Mouse (Mus musculus) testis, adult 10 weeks (tissue): ENCODE data around the gene Kdf1. TPM values are rescaled to one million over a fixed set of nuclear protein-coding genes. Genes with fewer than 3 reads are reported as not detected.

ENCODE experiments used
- polyA plus RNA-seq: library from polyadenylated mRNA; stranded (reverse); fragments of 350-450 nt; fragmentation: Illumina TruSeq; extraction: RNeasy Lipid Tissue Mini Kit (QIAGEN cat#74804); gene quantifications from one replicate; pipeline ENCODE4 v1.2.3, GENCODE M21; 2014; ENCODE audit warnings: low read depth, low replicate concordance

Kdf1 gene
- 0.15 TPM for polyA plus RNA-seq

DNA sequence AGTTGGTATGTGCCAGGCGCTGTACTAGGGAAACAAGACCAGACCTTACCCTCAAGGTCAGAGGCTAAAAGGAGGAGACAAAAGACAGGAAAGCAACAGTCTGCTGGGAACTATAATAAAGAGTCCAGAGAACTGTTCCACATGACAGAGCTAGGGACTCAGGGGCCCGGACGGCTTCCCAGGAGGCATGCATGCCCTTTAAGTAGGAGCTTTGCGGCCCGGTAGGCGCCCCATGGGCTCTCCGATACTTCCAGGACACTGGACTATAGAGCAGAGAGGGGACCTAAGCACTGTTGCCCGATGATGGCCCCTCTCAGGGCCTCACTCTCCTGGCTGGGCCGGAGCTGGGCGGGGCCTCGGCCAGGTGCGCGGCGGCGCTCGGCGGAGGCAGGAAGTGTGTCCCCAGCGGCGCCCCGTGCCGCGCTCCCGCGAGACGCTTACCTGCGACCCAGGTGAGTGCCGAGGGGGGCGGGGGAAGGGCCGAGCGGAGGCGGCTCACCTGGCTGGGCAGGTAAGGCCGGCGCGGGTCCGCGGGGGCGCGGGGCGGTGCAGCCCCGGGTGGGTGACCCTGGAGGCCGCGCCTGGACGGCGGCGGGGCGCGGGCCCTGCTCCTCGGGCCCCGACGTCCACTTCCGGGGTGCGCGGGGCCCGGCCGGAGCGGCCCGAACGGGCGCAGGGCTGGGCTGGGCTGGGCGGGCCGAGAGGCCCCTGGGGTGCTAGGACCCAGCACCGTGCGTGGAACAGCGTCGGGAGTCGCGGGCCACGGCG lies at the start of gene Kdf1:
Gene Kdf1 (plus strand): TSS at position 363 of the 768 bp plus-strand sequence.

GRCm38 (mm10) chr4:133479458-133480184 lies 39.1 kb upstream of the Kdf1 start, which contains the start of gene Tent5b:
Gene Tent5b (plus strand): TSS chr4:133480132.

DNA sequence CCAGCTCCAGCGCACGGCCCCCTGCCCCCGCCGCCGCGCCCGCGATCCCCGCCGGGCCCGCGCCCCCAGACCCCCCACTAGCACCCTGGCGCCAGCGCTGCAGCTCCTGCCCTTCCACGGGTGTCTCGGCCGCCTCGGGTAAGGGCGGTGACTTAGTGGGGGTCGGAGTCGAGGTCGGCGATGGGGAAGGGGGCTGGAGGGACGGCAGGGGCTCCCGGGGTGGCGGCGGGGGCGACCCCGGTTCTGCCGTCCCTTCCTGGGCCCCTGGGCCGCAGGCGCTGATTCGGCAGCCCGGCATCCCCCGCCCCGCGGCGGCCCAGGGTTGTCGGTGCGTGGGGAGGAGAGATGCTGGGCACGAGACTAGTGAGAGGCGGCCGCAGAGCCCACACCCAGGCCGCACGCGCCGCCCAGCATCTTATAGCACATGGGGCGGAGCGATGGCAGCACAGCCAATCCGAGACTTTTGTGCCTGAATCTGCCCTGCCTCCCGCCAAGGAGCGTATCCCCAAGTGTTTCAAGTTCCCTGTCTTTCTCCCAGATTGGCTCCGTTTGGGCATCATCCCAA lies 20.5 kb upstream of the Kdf1 start, which contains the start of gene Trnp1:
Gene Trnp1 (minus strand): TSS at position 391 of the 565 bp plus-strand sequence.

GRCm38 (mm10) chr4:133545272-133546231 lies 26.8 kb downstream of the Kdf1 start, which contains the start of gene Nudc:
Gene Nudc (minus strand): TSS chr4:133545996.

GRCm38 (mm10) chr4:133552768-133553447 lies 34.1 kb downstream of the Kdf1 start, which contains the start of gene Nr0b2:
Gene Nr0b2 (plus strand): TSS chr4:133553376.

DNA sequence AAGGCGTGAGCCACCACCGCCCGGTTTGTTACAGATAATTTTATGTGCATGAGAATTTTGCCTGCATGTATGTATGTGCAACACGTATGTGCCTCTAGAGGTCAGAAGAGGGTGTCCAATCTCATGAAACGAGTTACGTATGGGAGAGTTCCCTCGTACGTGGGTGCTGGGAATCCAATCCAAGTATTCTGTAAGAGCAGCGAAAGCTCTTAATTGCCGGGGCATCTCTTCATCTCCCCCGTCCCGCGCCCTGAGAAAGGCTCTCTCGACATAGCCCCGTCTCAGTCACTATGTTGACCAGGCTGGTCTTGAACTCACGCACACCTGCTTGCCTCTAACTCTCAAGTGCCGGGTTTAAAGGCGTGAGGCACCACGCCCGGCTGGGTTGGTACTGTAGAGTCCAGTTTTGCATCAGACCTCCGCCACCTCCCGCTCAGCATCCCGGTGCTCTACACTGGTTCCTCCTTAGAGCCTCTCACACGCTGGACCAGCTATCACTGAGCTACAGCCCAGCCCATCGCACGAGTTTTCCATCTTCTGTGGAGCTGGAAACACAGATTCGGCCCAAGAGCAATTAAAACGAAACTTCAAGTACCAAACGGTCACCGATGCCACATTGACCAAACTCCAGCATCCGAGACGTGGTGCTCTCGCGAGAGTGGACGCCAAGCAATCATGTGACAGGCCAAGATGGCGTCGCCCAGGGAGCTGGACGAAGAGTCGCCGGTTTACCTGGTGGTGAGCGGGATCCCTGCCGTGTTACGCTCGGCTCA lies 55.5 kb downstream of the Kdf1 start, which contains the start of gene Gpatch3:
Gene Gpatch3 (plus strand): TSS at position 676 of the 773 bp plus-strand sequence.

Other genes with a start within 250 kb of the Kdf1 start
- gene Tmem222, start 241.2 kb upstream of the Kdf1 start, polyA plus RNA-seq = 1.3 TPM
- 34.7 TPM for gene Wdtc1, start 165.5 kb upstream of the Kdf1 start, polyA plus RNA-seq
- 1.8 TPM for gene Slc9a1, start 149.3 kb upstream of the Kdf1 start, polyA plus RNA-seq
- gene Tent5b, start 38.8 kb upstream of the Kdf1 start, polyA plus RNA-seq = 2.5 TPM
- 0.62 TPM for gene Trnp1, start 20.4 kb upstream of the Kdf1 start, polyA plus RNA-seq
- gene Nudc, start 27.0 kb downstream of the Kdf1 start, polyA plus RNA-seq = 41.2 TPM
- not detected for gene Nr0b2, start 34.4 kb downstream of the Kdf1 start, polyA plus RNA-seq
- 0.63 TPM for gene Gpatch3, start 55.8 kb downstream of the Kdf1 start, polyA plus RNA-seq
- 0.66 TPM for gene Gpn2, start 65.4 kb downstream of the Kdf1 start, polyA plus RNA-seq
- not detected for gene Sfn, start 83.2 kb downstream of the Kdf1 start, polyA plus RNA-seq
- gene Zdhhc18, start 131.2 kb downstream of the Kdf1 start, polyA plus RNA-seq = 0.32 TPM
- 2.9 TPM for gene Pigv, start 153.7 kb downstream of the Kdf1 start, polyA plus RNA-seq
- gene Arid1a, start 237.8 kb downstream of the Kdf1 start, polyA plus RNA-seq = 11.6 TPM